Mouse (Mus musculus) brain, embryonic 18.5 days (tissue): Measurements from ENCODE around the gene Mettl26.

ENCODE experiments used
- DNase-seq: peaks from one replicate; pipeline ENCODE4 v3.0.0-alpha.2; 2012; ENCODE audit warnings: low read depth, low spot score

The Mettl26 gene

GRCm38 (mm10) chr17:25837076-25837410, 37.8 kb upstream of the Mettl26 start, which contains the start of gene Rhbdl1:
TSS of gene Rhbdl1 (minus strand) at chr17:25837295.
- DNase-seq = no peak

GRCm38 (mm10) chr17:25837533-25837932, 37.3 kb upstream of the Mettl26 start:
- no peak for DNase-seq

- no peak for DNase-seq
Observed at GRCm38 (mm10) chr17:25838904-25839303, 36.0 kb upstream of the Mettl26 start.

DNA sequence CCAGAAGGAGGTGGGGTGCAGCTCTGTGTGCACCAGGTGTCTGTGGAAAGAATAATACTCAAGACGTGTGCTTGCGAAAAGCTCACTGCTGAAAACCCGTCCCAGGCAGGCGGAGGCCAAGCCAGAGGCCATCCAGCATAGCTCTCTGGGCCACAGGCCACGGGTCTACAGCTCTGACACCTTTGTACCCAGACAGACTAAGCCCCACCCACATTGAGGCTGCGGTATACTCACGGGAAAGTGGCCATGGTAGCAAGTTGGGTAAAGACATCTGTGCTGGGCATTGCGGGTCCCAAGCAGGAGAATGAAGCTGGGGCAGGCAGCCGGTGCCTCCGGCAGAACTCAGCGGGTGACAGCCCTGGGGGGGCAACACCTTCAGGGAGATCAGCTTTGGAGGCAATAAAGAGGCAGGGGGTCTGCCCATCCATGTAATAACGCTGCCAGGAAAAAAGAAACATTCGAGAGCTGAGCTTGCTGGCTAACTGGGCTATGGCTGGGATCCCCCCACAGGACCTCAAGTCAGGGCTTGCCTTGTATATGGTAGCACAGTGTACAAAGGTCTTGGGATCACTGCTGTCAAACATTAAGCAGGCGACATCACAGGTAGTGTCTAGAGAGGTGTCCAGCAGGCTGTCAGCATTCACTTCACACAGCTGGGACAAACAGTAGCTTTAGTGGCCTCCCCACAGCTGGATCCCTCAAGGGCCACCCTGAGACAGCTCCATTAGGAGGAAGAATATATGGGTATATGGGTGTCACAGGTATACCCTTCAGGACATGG, 35.2 kb upstream of the Mettl26 start:
- DNase-seq = no peak

DNA sequence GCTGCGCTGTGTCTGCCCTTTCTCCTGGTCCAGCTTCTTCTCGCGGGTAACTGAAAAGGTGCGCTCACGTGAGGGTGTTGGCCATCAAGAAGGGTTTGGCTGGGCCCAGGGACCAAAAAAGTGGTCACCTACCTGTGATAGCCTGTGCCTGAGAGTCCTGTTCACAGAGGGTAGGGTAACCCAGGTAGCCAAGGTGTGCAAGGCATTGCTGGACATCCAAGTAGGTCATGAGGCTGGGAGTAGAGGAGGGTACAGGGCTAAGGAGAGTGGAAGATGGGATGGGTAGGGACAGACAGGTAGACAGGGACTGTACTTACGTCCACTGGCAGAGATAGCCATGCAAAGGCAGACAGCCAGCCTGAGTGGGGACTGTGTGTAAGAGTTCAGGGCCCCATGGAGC, 34.4 kb upstream of the Mettl26 start:
- DNase-seq = no peak

GRCm38 (mm10) chr17:25841117-25841880, 33.6 kb upstream of the Mettl26 start, which contains the start of gene Gm20683:
TSS of gene Gm20683 (minus strand) at chr17:25841763.
- no peak for DNase-seq

- no peak for DNase-seq
Observed at GRCm38 (mm10) chr17:25842509-25842908, 32.4 kb upstream of the Mettl26 start.

GRCm38 (mm10) chr17:25843122-25843521, 31.8 kb upstream of the Mettl26 start:
- no peak for DNase-seq

DNA sequence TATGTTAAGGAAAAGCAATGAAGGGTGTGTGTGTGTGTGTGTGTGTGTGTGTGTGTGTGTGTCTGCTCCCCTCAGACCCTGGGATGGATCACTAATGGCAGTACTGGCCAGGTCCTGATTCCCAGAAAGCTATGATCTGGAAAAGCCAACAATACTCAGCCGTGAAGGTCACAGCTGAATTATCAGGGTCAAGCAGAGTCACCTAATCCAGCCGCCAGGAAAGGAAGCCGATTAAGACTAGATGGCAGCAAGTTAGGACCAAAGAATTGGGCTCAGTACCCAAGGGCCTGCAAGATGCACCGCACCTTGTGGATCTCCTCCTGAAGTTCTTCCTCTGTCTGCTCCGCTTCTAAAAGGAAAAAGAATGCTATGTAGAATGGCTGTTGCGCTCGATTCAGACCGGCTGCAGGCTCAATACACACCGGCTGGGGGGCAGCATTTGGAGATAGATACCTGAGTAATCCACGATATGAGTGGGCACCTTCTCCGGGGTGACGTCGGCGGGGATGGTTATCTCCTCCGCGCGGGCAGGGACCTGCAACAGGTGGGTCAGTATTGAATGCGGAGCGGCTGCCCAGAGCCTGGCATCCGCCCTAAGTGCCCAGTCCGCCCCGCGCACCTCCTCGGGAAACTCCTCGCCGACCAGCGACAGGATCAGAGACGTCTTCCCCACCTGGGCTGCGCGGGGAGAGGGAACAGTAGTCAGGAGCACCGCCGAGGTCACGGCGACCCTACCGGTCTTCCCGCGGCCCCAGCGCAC, 31.1 kb upstream of the Mettl26 start:
- no peak for DNase-seq

DNA sequence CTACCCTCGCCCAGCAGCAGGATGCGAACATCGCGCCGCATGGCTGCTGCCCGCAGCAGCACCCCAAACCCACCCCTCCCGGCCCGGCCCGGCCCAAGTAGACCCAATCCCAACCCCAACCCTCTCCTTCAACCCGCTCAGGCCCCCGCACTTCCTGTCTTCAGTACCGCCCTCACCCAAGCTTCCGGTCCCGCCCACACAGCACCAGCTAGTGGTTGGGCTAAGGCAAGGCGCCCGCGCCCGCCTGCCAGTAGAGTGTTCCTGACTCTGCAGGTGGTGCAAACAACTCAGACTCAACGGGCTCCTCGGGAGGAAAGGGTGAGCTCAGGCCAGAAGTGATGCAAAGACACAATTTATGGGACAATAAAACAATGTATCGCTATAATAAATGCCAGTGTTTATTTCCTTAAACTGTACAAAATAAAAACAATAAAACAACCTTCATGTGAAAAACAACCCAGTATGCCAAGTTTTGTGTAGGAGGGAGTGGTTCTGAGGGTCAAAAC, 30.4 kb upstream of the Mettl26 start, which contains the start of gene Rhot2:
Gene Rhot2, minus strand, starts transcription at position 456 of the 506 bp plus-strand sequence.
- peak; percentile 75 for DNase-seq

DNA sequence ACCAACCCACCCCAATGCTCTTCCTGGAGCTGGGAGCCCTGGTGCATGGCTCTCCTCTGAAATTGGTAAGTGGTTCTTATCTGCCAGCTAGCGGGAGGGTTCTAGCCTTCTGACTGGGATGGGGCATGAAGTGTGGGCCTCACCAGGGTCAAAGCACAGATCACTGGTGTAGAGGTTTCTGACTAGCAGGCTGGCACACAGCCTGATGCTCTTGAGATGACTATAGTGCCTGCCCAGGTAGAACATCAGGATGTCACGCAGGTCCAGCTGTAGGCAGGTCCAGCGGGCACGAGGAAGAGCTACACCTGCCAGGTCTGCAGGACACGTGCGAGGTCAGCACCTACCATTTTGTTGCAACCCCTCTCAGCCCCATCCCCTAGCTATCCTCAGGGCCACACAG, 14.6 kb upstream of the Mettl26 start:
- DNase-seq = no peak

DNA sequence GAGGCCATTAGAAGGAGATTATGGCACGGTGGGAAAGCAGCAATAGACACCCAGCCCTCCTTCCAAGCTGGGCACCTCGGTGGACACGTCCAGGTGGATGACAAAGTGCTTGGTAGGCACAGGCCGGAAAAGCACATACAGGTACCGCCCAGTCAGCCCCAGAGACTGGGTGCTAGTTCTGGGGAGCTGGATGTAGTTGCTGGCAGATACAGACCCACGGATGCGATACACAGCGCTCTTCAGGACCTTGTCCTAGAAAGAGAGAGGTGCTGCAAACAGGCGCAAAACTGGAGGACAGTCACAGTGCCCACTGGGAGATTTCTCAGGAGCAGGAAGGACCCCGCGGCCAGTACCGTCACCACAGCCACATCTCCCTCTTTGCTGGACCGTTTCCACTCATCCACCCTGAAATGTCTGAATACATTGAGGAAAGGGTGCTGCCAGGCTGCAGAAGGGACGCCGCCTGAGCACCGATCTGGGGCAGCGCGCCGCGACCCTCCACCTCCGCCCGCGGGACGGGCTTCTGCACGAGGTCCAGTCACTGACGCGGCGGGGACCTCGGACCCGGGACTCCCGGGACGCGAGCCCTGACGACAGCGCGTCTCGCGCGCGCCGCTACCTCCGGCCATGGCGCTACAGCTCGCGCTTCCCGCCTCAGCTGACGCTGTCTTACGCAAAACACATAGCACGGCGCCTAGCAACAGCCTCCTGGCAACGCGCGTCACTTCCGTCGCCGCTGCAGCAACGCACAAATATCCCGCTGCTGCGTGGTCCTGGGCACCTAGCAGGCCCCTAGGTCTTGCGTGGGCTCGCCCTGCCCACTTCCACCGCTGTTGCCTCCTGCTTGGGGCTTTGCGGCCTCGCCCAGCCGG, 13.8 kb upstream of the Mettl26 start, which contains the start of gene Wdr90:
Gene Wdr90, minus strand, starts transcription at position 670 of the 872 bp plus-strand sequence.
- peak; percentile 85 for DNase-seq

- no peak for DNase-seq
Observed at GRCm38 (mm10) chr17:25861704-25862612, 12.9 kb upstream of the Mettl26 start.

DNA sequence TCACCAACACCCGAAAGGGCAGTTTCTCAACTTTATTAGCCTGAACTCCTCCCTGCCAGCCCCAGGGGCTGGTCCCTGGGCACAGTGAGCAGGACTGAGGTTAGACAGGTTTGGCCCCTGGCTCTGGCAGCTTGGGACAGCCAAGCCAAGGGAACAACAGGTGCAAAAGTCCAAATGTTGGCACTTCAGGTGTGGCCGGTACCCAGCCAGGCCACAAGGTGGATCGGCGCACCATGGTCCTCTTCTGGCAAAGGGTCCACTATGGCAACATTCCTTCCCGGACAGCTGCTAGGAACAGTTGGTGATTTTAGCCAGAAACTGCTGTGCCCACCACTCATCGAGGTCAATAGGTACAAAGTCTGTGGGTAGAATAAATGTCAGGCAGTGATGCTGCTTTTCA, 11.2 kb upstream of the Mettl26 start:
- DNase-seq = no peak

- no peak for DNase-seq
Observed at GRCm38 (mm10) chr17:25864311-25864710, 10.6 kb upstream of the Mettl26 start.

GRCm38 (mm10) chr17:25865288-25865687, 9.6 kb upstream of the Mettl26 start:
- no peak for DNase-seq

DNA sequence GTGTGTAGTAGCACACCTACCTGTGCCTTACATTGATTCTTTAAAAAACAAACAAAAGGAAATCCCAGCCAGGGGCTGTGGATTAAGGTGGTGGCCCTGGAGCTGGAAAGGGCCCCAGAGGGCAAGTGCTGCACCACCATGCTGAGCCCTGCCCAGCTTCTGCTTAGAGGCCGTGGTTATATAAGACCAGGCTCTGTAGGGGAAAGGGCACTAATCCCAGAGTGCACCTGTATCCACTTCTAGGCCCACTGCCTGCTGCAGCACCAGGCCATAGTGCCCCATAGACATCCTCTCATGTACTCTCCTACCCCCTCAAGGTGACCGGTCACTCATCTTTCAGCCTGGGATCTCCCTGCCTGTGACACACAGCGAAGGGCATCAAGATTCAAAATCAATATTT, 8.7 kb upstream of the Mettl26 start:
- DNase-seq = no peak

DNA sequence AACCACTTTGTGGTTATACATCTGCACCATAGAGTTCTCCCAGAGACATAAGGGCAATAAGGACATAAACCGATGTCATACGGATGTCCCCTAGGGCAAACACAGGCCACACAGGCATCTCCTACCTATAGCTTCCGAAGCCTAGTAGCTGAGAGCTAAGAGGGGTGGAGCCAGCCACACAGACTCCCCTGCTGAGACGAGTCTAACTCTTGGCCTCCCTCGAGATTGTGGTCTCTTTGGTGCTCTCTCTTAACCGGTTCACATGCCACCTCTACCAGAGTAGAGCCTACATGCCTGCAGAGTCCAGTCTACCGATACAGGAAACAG, 7.4 kb upstream of the Mettl26 start:
- no peak for DNase-seq

DNA sequence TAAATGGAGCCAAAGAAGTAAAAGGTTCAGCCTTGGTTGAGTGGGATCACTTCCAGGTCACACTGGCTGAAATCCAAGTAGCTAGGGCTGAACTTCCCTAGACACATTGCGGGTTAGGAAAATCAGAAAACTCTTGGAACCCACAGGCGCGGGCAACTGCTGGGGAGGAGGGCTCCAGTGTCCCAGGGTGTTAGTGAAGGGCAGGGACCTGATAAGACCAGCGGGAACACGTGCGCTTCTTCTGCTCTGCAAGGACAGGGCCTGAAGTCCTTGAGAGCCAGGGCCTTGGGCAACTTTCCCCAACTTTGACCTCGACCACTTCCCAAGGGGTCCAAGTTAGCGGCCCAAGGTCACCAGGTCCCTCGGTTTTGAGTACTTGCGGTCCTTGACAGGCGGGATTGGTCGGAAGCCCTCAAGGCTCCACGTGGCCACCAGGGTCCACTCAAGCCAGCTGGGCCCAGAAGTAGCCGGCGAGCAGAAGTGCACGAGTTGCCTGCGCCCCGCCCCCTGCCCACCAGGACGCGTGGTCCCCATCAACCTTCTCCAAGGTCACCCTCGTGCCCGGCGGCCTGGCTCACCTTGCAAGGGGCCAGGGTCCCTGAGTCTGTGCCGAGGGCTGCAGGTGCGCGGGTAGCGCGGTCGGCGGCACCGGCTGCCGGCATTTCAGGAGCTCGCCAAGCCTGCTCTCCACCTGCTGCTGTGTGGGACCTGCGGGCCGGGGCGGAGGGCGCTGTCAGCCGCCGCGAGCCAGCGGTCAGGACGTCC, 6.9 kb upstream of the Mettl26 start:
- no peak for DNase-seq
